Mouse (Mus musculus) frontal cortex, adult 2 months (tissue): ENCODE results near the gene Gm21518. TPM values are rescaled to one million over a fixed set of nuclear protein-coding genes. Genes with fewer than 3 reads are reported as not detected.
"Not testable (repeated sequence)": the region's sequence is repeated elsewhere in the genome, so short reads cannot be mapped to it uniquely, and the experiment has no call there.

ENCODE experiments used
- DNase-seq, 2 experiments: peaks; one replicate each; pipeline ENCODE4 v3.0.0; 2022; ENCODE audit warnings: low spot score in 1 of 2; ENCODE audit errors: extremely low spot score in 1 of 2
- polyA plus RNA-seq: library from polyadenylated mRNA; depleted of rRNA; stranded (reverse); fragments of >200 nt; gene quantifications from 2 replicates; pipeline ENCODE4 v1.2.3, GENCODE M21; 2012; rRNA removed

The Gm21518 gene
- not detected in 2 replicates for polyA plus RNA-seq

- not testable (repeated sequence) for DNase-seq
Observed at GRCm38 (mm10) chrY:62190566-62190965, at the start of gene Gm21518. TSS of gene Gm21518 (plus strand) at chrY:62190866.
